Mouse (Mus musculus) hindbrain, embryonic 12.5 days (tissue): ENCODE measurements around the gene Rnpep. TPM values are rescaled to one million over a fixed set of nuclear protein-coding genes. Genes with fewer than 3 reads are reported as not detected.
"Not testable (repeated sequence)": the region's sequence is repeated elsewhere in the genome, so short reads cannot be mapped to it uniquely, and the experiment has no call there.

Experiments used
- ATAC-seq: fragments of 200-750 bp; cut with Nextera tagmentation; 2 replicates; pipeline ENCODE4 v1.8.0; 2017; ENCODE audit warnings: moderate TSS enrichment; ENCODE audit not compliant: low FRiP score
- H3K27ac ChIP-seq: fragments of 300-500 bp; sonication (generic); 2 replicates; pipeline ENCODE4 v1.5.1; 2016; ENCODE audit warnings: mild to moderate bottlenecking
- H3K27me3 ChIP-seq: fragments of 300-500 bp; sonication (generic); 2 replicates; pipeline ENCODE4 v1.6.1; 2016; ENCODE audit warnings: mild to moderate bottlenecking
- H3K36me3 ChIP-seq: fragments of 300-500 bp; sonication (generic); 2 replicates; pipeline ENCODE4 v1.6.1; 2016; ENCODE audit warnings: mild to moderate bottlenecking
- H3K4me1 ChIP-seq: fragments of 300-500 bp; sonication (generic); 2 replicates; pipeline ENCODE4 v1.6.1; 2016
- H3K4me2 ChIP-seq: fragments of 300-500 bp; sonication (generic); replicated peaks from 2 replicates; pipeline ENCODE4 v1.6.1; 2016; ENCODE audit warnings: mild to moderate bottlenecking
- H3K4me3 ChIP-seq: fragments of 300-500 bp; sonication (generic); 2 replicates; pipeline ENCODE4 v1.5.1; 2016; ENCODE audit warnings: mild to moderate bottlenecking
- H3K9ac ChIP-seq: fragments of 300-500 bp; sonication (generic); 2 replicates; pipeline ENCODE4 v1.6.1; 2016; ENCODE audit warnings: mild to moderate bottlenecking, moderate library complexity
- H3K9me3 ChIP-seq: fragments of 300-500 bp; sonication (generic); replicated peaks from 2 replicates; pipeline ENCODE4 v1.6.1; 2016; ENCODE audit warnings: mild to moderate bottlenecking
- WGBS: fragments of 180-500 bp; shearing (Covaris S2); methylation state at CpG from one replicate; pipeline ENCODE4 v1.1.7; 2016; 5-methylcytosine and 5-hydroxymethylcytosine counted together
- polyA plus RNA-seq: library from polyadenylated mRNA; unstranded; fragments of >200 nt; fragmentation: Nextera tagmentation; extraction: Ambion mirVana; gene quantifications from 2 replicates; pipeline ENCODE4 v1.2.1, GENCODE M21; 2016

Gene Rnpep
- polyA plus RNA-seq, 1 experiment from 2014 or later, result 101 TPM

GRCm38 (mm10) chr1:135252854-135253253, 31.0 kb downstream of the Rnpep start:
- Histone ChIP-seq H3K4me3 (no peak overlapping the region), H3K27me3 (0 out of 2 replicates have a peak, but pooled peaks cover 2% of the 10 kb centered on the region), H3K4me2 (no peak overlapping the region), H3K36me3 (no peaks in the 10 kb centered on the region), H3K27ac (no peak overlapping the region), H3K4me1 (peaks cover 9% of the 10 kb centered on the region; the same call in 1 of the 2 replicates), H3K9ac (no peak overlapping the region), H3K9me3 (no peaks in the 10 kb centered on the region)
- ATAC-seq, result no peak
- WGBS, result 60% methylated on average over 4 of the region's 4 CpGs

- no peaks in the 10 kb centered on the region for H3K27me3 ChIP-seq
- no peak overlapping the region for H3K4me2 ChIP-seq
- H3K9ac ChIP-seq, result no peak overlapping the region
- H3K4me3 ChIP-seq, result no peak overlapping the region
- no peaks in the 10 kb centered on the region for H3K36me3 ChIP-seq
- no peak overlapping the region for H3K27ac ChIP-seq
- no peaks in the 10 kb centered on the region for H3K9me3 ChIP-seq
- peaks cover 9% of the 10 kb centered on the region; the same call in 1 of the 2 replicates for H3K4me1 ChIP-seq
- 77% methylated on average over 8 of the region's 8 CpGs for WGBS
- ATAC-seq, result no peak
Observed at GRCm38 (mm10) chr1:135251405-135251804, 32.5 kb downstream of the Rnpep start.

- Histone ChIP-seq H3K4me2 (no peak overlapping the region), H3K4me1 (peaks cover 9% of the 10 kb centered on the region; the same call in 1 of the 2 replicates), H3K36me3 (no peaks in the 10 kb centered on the region), H3K27ac (no peak overlapping the region), H3K27me3 (no peaks in the 10 kb centered on the region), H3K4me3 (no peak overlapping the region), H3K9ac (no peak overlapping the region), H3K9me3 (no peaks in the 10 kb centered on the region)
- no peak for ATAC-seq
- 79% methylated on average over 2 of the region's 3 CpGs for WGBS
Observed at GRCm38 (mm10) chr1:135250706-135251105, 33.2 kb downstream of the Rnpep start.

GRCm38 (mm10) chr1:135248434-135248850, 35.4 kb downstream of the Rnpep start:
- H3K27ac ChIP-seq, result no peak overlapping the region
- H3K36me3 ChIP-seq, result no peaks in the 10 kb centered on the region
- peak overlapping the region; percentile 23 for H3K9ac ChIP-seq
- no peaks in the 10 kb centered on the region for H3K9me3 ChIP-seq
- 6% methylated on average over 15 of the region's 15 CpGs for WGBS
- ATAC-seq, result peak; percentile 43
- H3K4me2 ChIP-seq, result peak overlapping the region; percentile 47
- peaks cover 5% of the 10 kb centered on the region; the same call in 1 of the 2 replicates for H3K4me1 ChIP-seq
- peak overlapping the region; percentile 29 for H3K4me3 ChIP-seq
- H3K27me3 ChIP-seq, result no peaks in the 10 kb centered on the region

- no peak overlapping the region for H3K9ac ChIP-seq
- H3K27me3 ChIP-seq, result no peaks in the 10 kb centered on the region
- H3K36me3 ChIP-seq, result no peaks in the 10 kb centered on the region
- no peak overlapping the region for H3K4me2 ChIP-seq
- peaks cover 5% of the 10 kb centered on the region; the same call in 1 of the 2 replicates for H3K4me1 ChIP-seq
- no peaks in the 10 kb centered on the region for H3K9me3 ChIP-seq
- H3K27ac ChIP-seq, result no peak overlapping the region
- no peak for ATAC-seq
- no peak overlapping the region for H3K4me3 ChIP-seq
- WGBS, result 83% methylated on average over 8 of the region's 8 CpGs
Observed at GRCm38 (mm10) chr1:135244014-135244413, 39.9 kb downstream of the Rnpep start.

DNA sequence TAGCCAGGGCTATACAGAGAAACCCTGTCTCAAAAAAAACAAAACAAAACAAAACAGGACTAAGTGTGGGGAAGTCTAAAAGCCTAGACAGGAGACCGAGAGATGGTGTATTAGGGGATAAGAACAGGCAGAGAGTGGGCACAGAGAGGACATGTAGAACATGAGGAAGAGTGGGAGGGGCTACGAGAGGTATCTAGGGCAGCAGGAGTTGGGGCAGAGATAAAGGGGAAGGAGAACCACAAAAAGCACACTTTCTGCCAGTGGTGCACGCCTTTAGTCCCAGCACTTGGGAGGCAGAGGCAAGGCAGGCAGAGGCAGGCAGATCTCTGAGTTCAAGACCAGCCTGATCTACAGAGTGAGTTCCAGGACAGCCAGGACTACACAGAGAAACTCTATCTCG, 43.7 kb downstream of the Rnpep start:
- H3K4me2 ChIP-seq, H3K9me3 ChIP-seq, H3K27me3 ChIP-seq, H3K27ac ChIP-seq, ATAC-seq, H3K36me3 ChIP-seq, H3K4me1 ChIP-seq, H3K9ac ChIP-seq, H3K4me3 ChIP-seq: not testable (repeated sequence)
- 91% methylated on average over 4 of the region's 4 CpGs for WGBS

GRCm38 (mm10) chr1:135237131-135237851, 46.6 kb downstream of the Rnpep start:
- H3K27me3 ChIP-seq, result no peaks in the 10 kb centered on the region
- no peak overlapping the region for H3K9ac ChIP-seq
- no peaks in the 10 kb centered on the region for H3K4me1 ChIP-seq
- ATAC-seq, result no peak
- H3K9me3 ChIP-seq, result no peaks in the 10 kb centered on the region
- no peak overlapping the region for H3K27ac ChIP-seq
- no peak overlapping the region for H3K4me2 ChIP-seq
- no peaks in the 10 kb centered on the region for H3K36me3 ChIP-seq
- 68% methylated on average over 12 of the region's 12 CpGs for WGBS
- H3K4me3 ChIP-seq, result no peak overlapping the region

- no peak overlapping the region for H3K4me3 ChIP-seq
- no peak overlapping the region for H3K4me2 ChIP-seq
- no peak overlapping the region for H3K27ac ChIP-seq
- no peak for ATAC-seq
- 89% methylated on average over 12 of the region's 12 CpGs for WGBS
- no peak overlapping the region for H3K9ac ChIP-seq
- no peaks in the 10 kb centered on the region for H3K9me3 ChIP-seq
- H3K27me3 ChIP-seq, result no peaks in the 10 kb centered on the region
- no peaks in the 10 kb centered on the region for H3K36me3 ChIP-seq
- H3K4me1 ChIP-seq, result no peaks in the 10 kb centered on the region
Observed at GRCm38 (mm10) chr1:135234771-135235170, 49.1 kb downstream of the Rnpep start.

GRCm38 (mm10) chr1:135233961-135234360, 49.9 kb downstream of the Rnpep start:
- H3K27me3 ChIP-seq, result no peaks in the 10 kb centered on the region
- H3K4me3 ChIP-seq, result no peak overlapping the region
- H3K4me1 ChIP-seq, result no peaks in the 10 kb centered on the region
- no peaks in the 10 kb centered on the region for H3K36me3 ChIP-seq
- H3K9me3 ChIP-seq, result no peaks in the 10 kb centered on the region
- H3K9ac ChIP-seq, result no peak overlapping the region
- H3K4me2 ChIP-seq, result no peak overlapping the region
- ATAC-seq, result no peak
- no peak overlapping the region for H3K27ac ChIP-seq
- WGBS, result 93% methylated on average over 6 of the region's 6 CpGs

DNA sequence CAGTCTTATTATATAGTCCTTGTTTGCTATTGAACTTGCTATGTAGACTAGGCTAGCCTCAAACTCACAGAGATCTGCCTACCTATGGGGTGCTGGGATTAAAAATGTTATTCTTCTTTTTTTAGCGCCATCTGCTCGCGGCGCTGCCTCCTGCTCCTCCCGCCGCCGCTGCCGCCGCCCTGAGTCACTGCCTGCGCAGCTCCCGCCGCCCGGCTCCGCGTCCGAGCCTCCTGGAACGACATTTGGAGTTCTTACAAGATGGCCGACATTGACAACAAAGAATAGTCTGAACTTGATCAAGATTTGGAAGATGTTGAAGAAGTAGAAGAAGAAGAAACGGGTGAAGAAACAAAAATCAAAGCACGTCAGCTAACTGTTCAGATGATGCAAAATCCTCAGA, 52.0 kb downstream of the Rnpep start:
- not testable (repeated sequence) for ATAC-seq, H3K4me2 ChIP-seq, H3K4me1 ChIP-seq, H3K27me3 ChIP-seq, H3K9ac ChIP-seq, H3K36me3 ChIP-seq, H3K9me3 ChIP-seq, H3K27ac ChIP-seq, H3K4me3 ChIP-seq
- WGBS, result 79% methylated on average over 20 of the region's 20 CpGs

GRCm38 (mm10) chr1:135227339-135227950, 56.4 kb downstream of the Rnpep start:
- Histone ChIP-seq H3K27ac (no peak overlapping the region), H3K27me3 (no peaks in the 10 kb centered on the region), H3K9ac (no peak overlapping the region), H3K9me3 (no peaks in the 10 kb centered on the region), H3K4me3 (no peak overlapping the region), H3K36me3 (no peaks in the 10 kb centered on the region), H3K4me2 (no peak overlapping the region), H3K4me1 (no peaks in the 10 kb centered on the region)
- WGBS, result 81% methylated on average over 13 of the region's 13 CpGs
- no peak for ATAC-seq

GRCm38 (mm10) chr1:135224981-135225604, 58.8 kb downstream of the Rnpep start:
- no peak overlapping the region for H3K27ac ChIP-seq
- H3K9ac ChIP-seq, result no peak overlapping the region
- H3K4me3 ChIP-seq, result no peak overlapping the region
- no peaks in the 10 kb centered on the region for H3K27me3 ChIP-seq
- no peaks in the 10 kb centered on the region for H3K36me3 ChIP-seq
- no peak overlapping the region for H3K4me2 ChIP-seq
- no peak for ATAC-seq
- no peaks in the 10 kb centered on the region for H3K9me3 ChIP-seq
- 74% methylated on average over 6 of the region's 6 CpGs for WGBS
- H3K4me1 ChIP-seq, result no peaks in the 10 kb centered on the region
